Mouse (Mus musculus): ENCODE measurements around the gene Myo1c. TPM values are rescaled to one million over a fixed set of nuclear protein-coding genes. Genes with fewer than 3 reads are reported as not detected.

Myo1c gene
- polyA plus RNA-seq, 1 experiment from 2014 or later = 85.9 TPM

DNA sequence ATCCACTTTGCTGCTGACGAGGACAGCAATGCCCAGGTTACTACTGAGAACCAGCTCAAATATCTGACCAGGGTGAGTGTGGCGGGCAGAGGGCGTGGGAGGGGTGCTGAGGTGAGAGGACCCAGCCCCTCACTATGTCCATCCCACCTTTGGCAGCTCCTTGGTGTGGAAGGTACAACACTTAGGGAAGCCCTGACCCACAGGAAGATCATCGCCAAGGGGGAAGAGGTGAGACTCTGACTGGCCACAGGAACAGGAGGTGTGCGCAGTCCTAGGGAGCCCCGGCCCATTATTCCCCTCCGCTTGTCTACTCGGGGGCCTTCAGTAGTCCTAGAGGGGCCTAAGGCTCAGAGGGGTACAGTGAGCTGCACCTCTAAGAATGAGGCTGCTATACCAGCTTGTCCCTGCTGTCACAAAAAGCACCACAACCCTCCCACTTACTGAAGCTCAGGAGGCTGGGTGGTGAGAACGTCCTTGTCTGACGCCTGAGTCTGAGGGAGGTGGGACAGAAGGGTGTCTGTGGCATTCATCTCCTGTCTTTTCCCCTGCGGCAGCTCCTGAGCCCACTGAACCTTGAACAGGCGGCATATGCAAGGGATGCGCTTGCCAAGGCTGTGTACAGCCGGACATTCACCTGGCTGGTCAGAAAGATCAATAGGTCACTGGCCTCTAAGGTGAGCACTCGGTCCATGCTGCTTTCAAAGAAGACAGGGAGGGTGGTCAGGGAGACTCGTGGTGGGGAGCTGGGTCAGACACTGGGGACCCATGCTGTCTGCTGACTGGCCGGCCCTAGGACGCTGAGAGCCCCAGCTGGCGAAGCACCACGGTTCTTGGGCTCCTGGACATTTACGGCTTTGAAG, 10.9 kb downstream of the Myo1c start:
- Histone ChIP-seq H3K36me3 (ENCODE audit: insufficient read depth, low read length) (peaks cover 60% of the 10 kb centered on the region), H3K4me1 (ENCODE audit: insufficient read depth, low read length) (peaks cover 14% of the 10 kb centered on the region), H3K27ac (ENCODE audit: low read length) (no peak overlapping the region), H3K4me3 (ENCODE audit: low read length) (no peak overlapping the region), H3K9ac (replicated peaks; ENCODE audit: low read length) (no peak overlapping the region), H3K27me3 (ENCODE audit: insufficient read depth, low read length) (no peaks in the 10 kb centered on the region), H3K9me3 (ENCODE audit: low read length) (no peaks in the 10 kb centered on the region), H3K4me2 (replicated peaks; ENCODE audit: low read depth, low read length) (no peak overlapping the region)
- WGBS = 83% methylated on average over 21 of the region's 21 CpGs
- no peak for ATAC-seq (ENCODE audit: low FRiP score, low TSS enrichment)

DNA sequence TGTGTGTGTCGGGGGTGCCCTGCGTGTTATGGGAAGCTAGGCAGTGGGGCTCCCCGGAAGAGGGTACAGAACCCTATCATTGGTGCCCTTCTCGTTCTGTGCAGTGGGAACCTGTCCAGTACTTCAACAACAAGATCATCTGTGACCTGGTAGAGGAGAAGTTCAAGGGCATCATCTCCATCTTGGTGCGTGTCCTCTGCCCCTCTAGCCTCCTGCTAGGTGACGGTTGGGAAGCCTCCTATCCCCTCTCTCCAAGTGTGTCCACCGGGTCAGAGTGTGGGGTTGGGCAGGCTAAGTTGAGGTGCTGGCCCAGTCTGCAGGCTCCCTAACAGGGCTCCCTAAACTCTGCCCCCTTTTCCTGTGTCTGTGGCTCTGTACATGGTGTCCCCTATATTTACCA, 11.8 kb downstream of the Myo1c start:
- peaks cover 67% of the 10 kb centered on the region for H3K36me3 ChIP-seq (ENCODE audit: insufficient read depth, low read length)
- H3K9ac ChIP-seq (replicated peaks; ENCODE audit: low read length) = no peak overlapping the region
- no peaks in the 10 kb centered on the region for H3K9me3 ChIP-seq (ENCODE audit: low read length)
- peaks cover 4% of the 10 kb centered on the region for H3K4me1 ChIP-seq (ENCODE audit: insufficient read depth, low read length)
- no peak overlapping the region for H3K4me2 ChIP-seq (replicated peaks; ENCODE audit: low read depth, low read length)
- H3K4me3 ChIP-seq (ENCODE audit: low read length) = no peak overlapping the region
- ATAC-seq (ENCODE audit: low FRiP score, low TSS enrichment) = no peak
- H3K27ac ChIP-seq (ENCODE audit: low read length) = no peak overlapping the region
- WGBS = 91% methylated on average over 7 of the region's 7 CpGs
- H3K27me3 ChIP-seq (ENCODE audit: insufficient read depth, low read length) = no peaks in the 10 kb centered on the region

DNA sequence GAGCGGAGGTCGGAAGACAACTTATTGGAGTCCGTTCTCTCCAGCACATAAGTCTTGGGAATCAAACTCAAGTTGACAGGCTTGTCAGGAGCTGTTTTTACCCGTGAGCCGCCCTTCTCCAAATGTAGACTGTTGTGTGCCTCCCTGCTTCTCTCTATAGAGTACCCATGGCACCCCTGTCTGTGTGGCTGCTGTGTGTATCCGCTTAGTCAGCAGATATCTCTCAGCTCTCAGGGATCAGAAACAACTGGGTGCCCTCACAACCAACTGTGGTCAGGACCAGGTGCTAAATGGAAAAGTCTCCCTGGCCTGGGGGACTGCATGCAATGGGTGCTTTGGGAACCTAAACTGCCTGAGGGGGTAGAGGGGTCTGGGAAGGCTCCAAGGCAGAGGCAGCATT, 16.0 kb downstream of the Myo1c start:
- Histone ChIP-seq H3K27ac (ENCODE audit: low read length) (no peak overlapping the region), H3K9me3 (ENCODE audit: low read length) (no peaks in the 10 kb centered on the region), H3K4me1 (ENCODE audit: insufficient read depth, low read length) (no peaks in the 10 kb centered on the region), H3K4me2 (replicated peaks; ENCODE audit: low read depth, low read length) (no peak overlapping the region), H3K36me3 (ENCODE audit: insufficient read depth, low read length) (peaks cover 71% of the 10 kb centered on the region), H3K27me3 (ENCODE audit: insufficient read depth, low read length) (no peaks in the 10 kb centered on the region), H3K4me3 (ENCODE audit: low read length) (no peak overlapping the region), H3K9ac (replicated peaks; ENCODE audit: low read length) (no peak overlapping the region)
- no peak for ATAC-seq (ENCODE audit: low FRiP score, low TSS enrichment)
- WGBS = over 99% methylated on average over 6 of the region's 6 CpGs

DNA sequence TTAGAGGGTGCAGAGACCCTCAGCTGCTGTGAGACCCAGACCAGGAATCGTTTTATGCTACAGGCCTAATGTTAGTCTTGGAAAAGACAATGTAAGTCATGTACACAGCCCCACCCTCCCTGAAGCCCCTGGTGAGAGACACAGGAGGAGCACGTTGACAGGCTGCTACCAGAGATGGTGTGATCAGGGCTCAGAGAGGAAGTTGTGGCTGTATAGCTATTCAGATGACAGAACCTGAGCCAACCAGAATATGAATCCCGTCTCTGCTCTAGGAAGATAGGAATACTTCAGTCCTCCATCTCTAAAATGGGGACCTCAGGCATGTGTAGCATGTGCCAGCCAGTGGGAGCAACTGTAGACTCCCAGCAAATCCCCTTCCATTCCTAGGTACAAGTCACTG, 18.3 kb downstream of the Myo1c start:
- Histone ChIP-seq H3K4me3 (ENCODE audit: low read length) (no peak overlapping the region), H3K36me3 (ENCODE audit: insufficient read depth, low read length) (peaks cover 68% of the 10 kb centered on the region), H3K27me3 (ENCODE audit: insufficient read depth, low read length) (no peaks in the 10 kb centered on the region), H3K27ac (ENCODE audit: low read length) (no peak overlapping the region), H3K4me1 (ENCODE audit: insufficient read depth, low read length) (no peaks in the 10 kb centered on the region), H3K9me3 (ENCODE audit: low read length) (no peaks in the 10 kb centered on the region), H3K4me2 (replicated peaks; ENCODE audit: low read depth, low read length) (no peak overlapping the region), H3K9ac (replicated peaks; ENCODE audit: low read length) (no peak overlapping the region)
- 89% methylated on average over 3 of the region's 3 CpGs for WGBS
- no peak for ATAC-seq (ENCODE audit: low FRiP score, low TSS enrichment)

DNA sequence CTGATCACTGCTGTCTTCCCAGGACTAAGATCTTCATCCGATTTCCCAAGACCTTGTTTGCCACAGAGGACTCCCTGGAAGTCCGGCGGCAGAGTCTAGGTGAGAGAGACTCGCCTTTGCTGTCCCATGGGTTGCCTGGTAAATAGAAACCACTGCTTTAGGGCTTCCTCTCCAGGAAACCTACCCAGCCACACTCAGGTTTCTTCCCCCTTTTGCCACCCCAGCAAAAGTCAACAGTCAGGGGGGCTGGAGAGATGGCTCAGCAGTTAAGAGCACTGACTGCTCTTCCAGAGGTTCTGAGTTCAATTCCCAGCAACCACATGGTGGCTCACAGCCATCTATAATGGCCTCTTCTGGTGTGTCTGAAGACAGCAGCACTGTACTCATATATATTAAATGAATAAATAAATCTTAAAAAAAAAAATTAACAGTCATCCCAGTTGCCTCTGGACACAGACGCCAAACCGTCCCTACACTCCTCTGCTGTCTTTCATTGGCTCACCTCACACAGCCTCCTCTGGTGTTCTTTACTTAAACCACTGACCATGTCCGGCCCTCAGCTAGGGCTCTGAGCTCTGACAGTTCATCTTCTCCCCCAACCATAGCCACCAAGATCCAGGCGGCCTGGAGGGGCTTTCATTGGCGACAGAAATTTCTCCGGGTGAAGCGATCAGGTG, 19.0 kb downstream of the Myo1c start:
- WGBS = 84% methylated on average over 11 of the region's 11 CpGs
- no peak overlapping the region for H3K4me3 ChIP-seq (ENCODE audit: low read length)
- H3K27ac ChIP-seq (ENCODE audit: low read length) = no peak overlapping the region
- no peak overlapping the region for H3K9ac ChIP-seq (replicated peaks; ENCODE audit: low read length)
- H3K36me3 ChIP-seq (ENCODE audit: insufficient read depth, low read length) = peaks cover 65% of the 10 kb centered on the region
- H3K9me3 ChIP-seq (ENCODE audit: low read length) = no peaks in the 10 kb centered on the region
- no peak for ATAC-seq (ENCODE audit: low FRiP score, low TSS enrichment)
- H3K4me1 ChIP-seq (ENCODE audit: insufficient read depth, low read length) = no peaks in the 10 kb centered on the region
- no peak overlapping the region for H3K4me2 ChIP-seq (replicated peaks; ENCODE audit: low read depth, low read length)
- no peaks in the 10 kb centered on the region for H3K27me3 ChIP-seq (ENCODE audit: insufficient read depth, low read length)

DNA sequence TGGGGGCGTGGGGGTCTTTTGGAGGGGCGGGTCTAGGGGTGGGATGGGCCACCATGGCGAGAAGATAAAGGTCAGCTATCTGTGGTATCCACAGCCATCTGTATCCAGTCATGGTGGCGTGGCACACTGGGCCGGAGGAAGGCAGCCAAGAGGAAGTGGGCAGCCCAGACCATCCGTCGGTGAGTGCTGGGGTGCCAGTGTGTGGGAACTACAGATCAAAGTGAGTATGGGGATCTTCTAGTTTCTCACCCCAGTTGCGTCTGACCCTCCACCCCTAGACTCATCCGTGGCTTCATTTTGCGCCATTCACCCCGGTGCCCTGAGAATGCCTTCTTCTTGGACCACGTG, 19.5 kb downstream of the Myo1c start:
- H3K9ac ChIP-seq (replicated peaks; ENCODE audit: low read length) = no peak overlapping the region
- no peaks in the 10 kb centered on the region for H3K9me3 ChIP-seq (ENCODE audit: low read length)
- no peak overlapping the region for H3K4me3 ChIP-seq (ENCODE audit: low read length)
- 92% methylated on average over 12 of the region's 12 CpGs for WGBS
- H3K27me3 ChIP-seq (ENCODE audit: insufficient read depth, low read length) = no peaks in the 10 kb centered on the region
- ATAC-seq (ENCODE audit: low FRiP score, low TSS enrichment) = no peak
- H3K36me3 ChIP-seq (ENCODE audit: insufficient read depth, low read length) = peaks cover 62% of the 10 kb centered on the region
- H3K27ac ChIP-seq (ENCODE audit: low read length) = no peak overlapping the region
- no peak overlapping the region for H3K4me2 ChIP-seq (replicated peaks; ENCODE audit: low read depth, low read length)
- H3K4me1 ChIP-seq (ENCODE audit: insufficient read depth, low read length) = no peaks in the 10 kb centered on the region

DNA sequence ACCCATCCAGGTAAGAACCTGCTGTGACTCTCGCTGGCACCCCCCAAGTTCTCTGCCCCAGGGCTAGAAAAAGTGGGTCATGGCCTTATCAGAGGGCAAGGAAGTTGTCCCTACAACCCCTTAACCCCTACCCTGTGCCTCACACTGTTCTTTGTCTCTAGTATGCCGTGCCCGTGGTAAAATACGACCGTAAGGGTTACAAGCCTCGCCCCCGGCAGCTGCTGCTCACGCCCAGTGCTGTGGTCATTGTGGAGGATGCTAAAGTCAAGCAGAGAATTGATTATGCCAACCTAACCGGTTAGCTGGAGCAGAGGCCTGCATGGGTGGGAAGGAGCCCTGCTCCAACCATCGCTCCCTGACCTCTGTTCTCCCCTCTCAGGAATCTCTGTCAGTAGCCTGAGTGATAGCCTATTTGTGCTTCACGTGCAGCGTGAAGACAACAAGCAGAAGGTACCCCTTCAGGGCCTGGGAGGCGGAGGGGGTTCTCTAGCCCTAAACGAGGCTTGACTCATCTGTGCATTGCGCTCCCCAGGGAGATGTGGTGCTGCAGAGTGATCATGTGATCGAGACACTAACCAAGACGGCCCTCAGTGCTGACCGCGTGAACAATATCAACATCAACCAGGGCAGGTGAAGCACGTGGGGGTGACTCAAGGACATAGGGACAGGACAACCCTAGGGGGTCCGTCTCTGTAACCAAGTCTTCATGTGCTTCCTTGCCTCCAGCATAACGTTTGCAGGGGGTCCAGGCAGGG, 21.3 kb downstream of the Myo1c start:
- Histone ChIP-seq H3K9me3 (ENCODE audit: low read length) (no peaks in the 10 kb centered on the region), H3K4me3 (ENCODE audit: low read length) (no peak overlapping the region), H3K4me1 (ENCODE audit: insufficient read depth, low read length) (no peaks in the 10 kb centered on the region), H3K27me3 (ENCODE audit: insufficient read depth, low read length) (no peaks in the 10 kb centered on the region), H3K9ac (replicated peaks; ENCODE audit: low read length) (no peak overlapping the region), H3K36me3 (ENCODE audit: insufficient read depth, low read length) (peaks cover 46% of the 10 kb centered on the region), H3K27ac (ENCODE audit: low read length) (no peak overlapping the region), H3K4me2 (replicated peaks; ENCODE audit: low read depth, low read length) (no peak overlapping the region)
- WGBS = 70% methylated on average over 22 of the region's 22 CpGs
- ATAC-seq (ENCODE audit: low FRiP score, low TSS enrichment) = no peak

DNA sequence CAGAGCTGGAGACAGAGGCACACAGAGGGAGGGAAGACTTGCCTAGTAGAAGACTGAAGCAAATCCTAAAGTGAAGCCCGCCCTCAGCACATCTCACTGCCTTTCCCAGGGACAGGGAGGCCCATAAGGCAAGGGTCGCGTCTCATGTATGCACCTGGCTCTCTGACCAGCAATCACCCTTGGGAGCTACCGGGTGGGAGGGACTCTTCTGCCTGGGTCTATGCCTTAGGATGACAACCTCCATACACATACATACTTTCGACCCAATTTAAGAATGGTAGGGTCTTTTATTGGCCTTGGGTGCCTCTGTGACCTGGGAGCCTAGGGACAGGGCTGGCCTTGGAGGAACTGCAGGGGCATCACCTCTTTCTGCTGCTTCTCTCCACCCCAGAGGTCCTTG, 23.1 kb downstream of the Myo1c start:
- WGBS = 90% methylated on average over 5 of the region's 5 CpGs
- no peaks in the 10 kb centered on the region for H3K9me3 ChIP-seq (ENCODE audit: low read length)
- peaks cover 40% of the 10 kb centered on the region for H3K36me3 ChIP-seq (ENCODE audit: insufficient read depth, low read length)
- no peak for ATAC-seq (ENCODE audit: low FRiP score, low TSS enrichment)
- H3K27me3 ChIP-seq (ENCODE audit: insufficient read depth, low read length) = no peaks in the 10 kb centered on the region
- H3K4me2 ChIP-seq (replicated peaks; ENCODE audit: low read depth, low read length) = no peak overlapping the region
- no peak overlapping the region for H3K4me3 ChIP-seq (ENCODE audit: low read length)
- H3K4me1 ChIP-seq (ENCODE audit: insufficient read depth, low read length) = peaks cover 2% of the 10 kb centered on the region; the same call in 1 of the 2 replicates
- no peak overlapping the region for H3K9ac ChIP-seq (replicated peaks; ENCODE audit: low read length)
- no peak overlapping the region for H3K27ac ChIP-seq (ENCODE audit: low read length)

DNA sequence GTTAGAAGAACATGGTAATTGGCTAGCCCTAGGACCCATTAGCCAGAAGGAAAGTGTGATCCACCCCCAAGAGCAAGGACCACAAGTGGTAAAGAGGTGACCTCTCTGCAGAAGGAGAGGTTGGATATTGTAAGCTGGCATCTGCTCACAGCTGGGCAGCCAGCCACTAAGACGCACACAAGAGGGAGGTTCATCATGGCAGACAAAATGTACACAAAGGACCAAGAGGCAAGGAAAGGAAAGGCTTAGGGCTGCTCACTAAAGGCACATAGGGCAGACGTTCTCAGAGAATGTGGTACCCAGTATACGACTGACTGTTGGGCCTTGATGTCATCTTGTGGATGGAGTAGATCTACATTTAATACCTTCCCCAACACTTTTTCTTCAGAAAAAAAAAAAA, 24.6 kb downstream of the Myo1c start:
- 82% methylated on average over 3 of the region's 3 CpGs for WGBS
- H3K9ac ChIP-seq (replicated peaks; ENCODE audit: low read length) = no peak overlapping the region
- no peak overlapping the region for H3K4me3 ChIP-seq (ENCODE audit: low read length)
- no peak overlapping the region for H3K27ac ChIP-seq (ENCODE audit: low read length)
- peaks cover 4% of the 10 kb centered on the region; the same call in 1 of the 2 replicates for H3K4me1 ChIP-seq (ENCODE audit: insufficient read depth, low read length)
- H3K36me3 ChIP-seq (ENCODE audit: insufficient read depth, low read length) = peaks cover 27% of the 10 kb centered on the region
- no peaks in the 10 kb centered on the region for H3K9me3 ChIP-seq (ENCODE audit: low read length)
- no peak for ATAC-seq (ENCODE audit: low FRiP score, low TSS enrichment)
- H3K4me2 ChIP-seq (replicated peaks; ENCODE audit: low read depth, low read length) = no peak overlapping the region
- no peaks in the 10 kb centered on the region for H3K27me3 ChIP-seq (ENCODE audit: insufficient read depth, low read length)

All from kidney, embryonic 16.5 days (tissue).